Mouse (Mus musculus) liver, adult 2 months (tissue): ENCODE measurements at regions not wholly inside any gene's neighbourhood (a gene's known extent, or its start where the extent isn't known, plus 50 kb on each side); places are given as distances from the start of the nearest gene placed in this dataset.

ENCODE experiments used
- CTCF ChIP-seq: fragments of 200-500 bp; IDR thresholded peaks from 2 replicates; pipeline ENCODE4 v1.5.1; 2011; ENCODE audit warnings: low read depth, low read length, control low read depth
- POLR2A ChIP-seq: fragments of 200-500 bp; IDR thresholded peaks from 2 replicates; pipeline ENCODE4 v1.6.1; 2011; ENCODE audit warnings: low read length, control low read depth; ENCODE audit not compliant: insufficient read depth; ENCODE audit errors: extremely low read depth

DNA sequence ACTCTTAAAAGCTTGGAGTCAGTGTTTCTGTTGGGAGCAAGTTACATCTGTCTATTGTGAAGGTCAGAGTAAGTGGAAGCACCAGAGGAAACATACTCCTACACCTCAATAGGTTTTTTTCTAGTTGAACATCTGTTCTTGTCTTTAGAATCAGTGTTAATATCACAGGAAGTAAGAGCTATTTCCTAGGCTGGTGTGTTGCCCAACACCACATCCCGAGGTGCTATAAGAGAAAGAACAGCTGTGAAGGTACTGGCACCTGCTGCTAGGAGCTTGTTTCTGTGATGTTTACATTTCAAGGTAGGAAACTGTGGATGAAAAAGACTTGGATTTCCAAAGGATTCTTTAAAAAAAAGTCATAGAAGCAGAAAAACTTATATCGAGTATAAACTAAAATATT is 105.1 kb downstream of the Trim52 start:
- TF ChIP-seq POLR2A: no peak
- no peak for TF ChIP-seq CTCF
